Mouse (Mus musculus): ENCODE results near the gene Fyttd1. TPM values are rescaled to one million over a fixed set of nuclear protein-coding genes. Genes with fewer than 3 reads are reported as not detected.

The Fyttd1 gene
- polyA plus RNA-seq, 1 experiment from 2014 or later: 164 TPM

- H3K9ac ChIP-seq (ENCODE audit: low read depth, low read length): no peak overlapping the region
- no peaks in the 10 kb centered on the region for H3K27me3 ChIP-seq (ENCODE audit: control insufficient read depth, insufficient read depth, low read length)
- no peak overlapping the region for H3K27ac ChIP-seq (ENCODE audit: low read depth, low read length)
- H3K36me3 ChIP-seq (ENCODE audit: control insufficient read depth, insufficient read depth, low read length): peaks cover 18% of the 10 kb centered on the region
- no peak overlapping the region for H3K4me3 ChIP-seq (ENCODE audit: low read depth, low read length)
- no peaks in the 10 kb centered on the region for H3K9me3 ChIP-seq (replicated peaks; ENCODE audit: control insufficient read depth, low read length)
- H3K4me1 ChIP-seq (ENCODE audit: control insufficient read depth, insufficient read depth, low read length): no peaks in the 10 kb centered on the region
- ATAC-seq (replicated peaks; ENCODE audit: insufficient number of reproducible peaks, low FRiP score, low TSS enrichment): no peak
- H3K4me2 ChIP-seq: no peak overlapping the region
Measured at GRCm38 (mm10) chr16:32896126-32896525, 18.8 kb downstream of the Fyttd1 start.

- H3K27ac ChIP-seq (ENCODE audit: low read depth, low read length): no peak overlapping the region
Measured at GRCm38 (mm10) chr16:32901360-32902050, 24.2 kb downstream of the Fyttd1 start.

GRCm38 (mm10) chr16:32902051-32902428 lies 24.7 kb downstream of the Fyttd1 start:
- H3K27ac ChIP-seq (ENCODE audit: low read depth, low read length): no peak overlapping the region
- H3K9me3 ChIP-seq (replicated peaks; ENCODE audit: control insufficient read depth, low read length): no peaks in the 10 kb centered on the region
- H3K27me3 ChIP-seq (ENCODE audit: control insufficient read depth, insufficient read depth, low read length): no peaks in the 10 kb centered on the region
- H3K9ac ChIP-seq (ENCODE audit: low read depth, low read length): no peak overlapping the region
- ATAC-seq (replicated peaks; ENCODE audit: insufficient number of reproducible peaks, low FRiP score, low TSS enrichment): no peak
- H3K36me3 ChIP-seq (ENCODE audit: control insufficient read depth, insufficient read depth, low read length): peaks cover 14% of the 10 kb centered on the region
- no peaks in the 10 kb centered on the region for H3K4me1 ChIP-seq (ENCODE audit: control insufficient read depth, insufficient read depth, low read length)
- H3K4me2 ChIP-seq: no peak overlapping the region
- WGBS (ENCODE audit: insufficient replicate concordance): 75% methylated on average over 3 of the region's 3 CpGs
- no peak overlapping the region for H3K4me3 ChIP-seq (ENCODE audit: low read depth, low read length)

More at GRCm38 (mm10) chr16:32901360-32902050, 24.2 kb downstream of the Fyttd1 start:
- Histone ChIP-seq H3K27me3 (ENCODE audit: control insufficient read depth, insufficient read depth, low read length) (no peaks in the 10 kb centered on the region), H3K36me3 (ENCODE audit: control insufficient read depth, insufficient read depth, low read length) (peaks cover 11% of the 10 kb centered on the region), H3K4me3 (ENCODE audit: low read depth, low read length) (no peak overlapping the region), H3K9ac (ENCODE audit: low read depth, low read length) (no peak overlapping the region), H3K4me1 (ENCODE audit: control insufficient read depth, insufficient read depth, low read length) (no peaks in the 10 kb centered on the region), H3K4me2 (no peak overlapping the region), H3K9me3 (replicated peaks; ENCODE audit: control insufficient read depth, low read length) (no peaks in the 10 kb centered on the region)
- ATAC-seq (replicated peaks; ENCODE audit: insufficient number of reproducible peaks, low FRiP score, low TSS enrichment): no peak
- 78% methylated on average over 2 of the region's 2 CpGs for WGBS (ENCODE audit: insufficient replicate concordance)

- Histone ChIP-seq H3K27ac (ENCODE audit: low read depth, low read length) (no peak overlapping the region), H3K27me3 (ENCODE audit: control insufficient read depth, insufficient read depth, low read length) (no peaks in the 10 kb centered on the region), H3K4me2 (no peak overlapping the region), H3K4me3 (ENCODE audit: low read depth, low read length) (no peak overlapping the region), H3K36me3 (ENCODE audit: control insufficient read depth, insufficient read depth, low read length) (peaks cover 14% of the 10 kb centered on the region), H3K9ac (ENCODE audit: low read depth, low read length) (no peak overlapping the region), H3K9me3 (replicated peaks; ENCODE audit: control insufficient read depth, low read length) (no peaks in the 10 kb centered on the region), H3K4me1 (ENCODE audit: control insufficient read depth, insufficient read depth, low read length) (no peaks in the 10 kb centered on the region)
- WGBS (ENCODE audit: insufficient replicate concordance): 87% methylated on average over 2 of the region's 2 CpGs
- ATAC-seq (replicated peaks; ENCODE audit: insufficient number of reproducible peaks, low FRiP score, low TSS enrichment): no peak
Measured at GRCm38 (mm10) chr16:32906186-32906585, 28.9 kb downstream of the Fyttd1 start.

GRCm38 (mm10) chr16:32906727-32907126 lies 29.4 kb downstream of the Fyttd1 start:
- H3K27me3 ChIP-seq (ENCODE audit: control insufficient read depth, insufficient read depth, low read length): no peaks in the 10 kb centered on the region
- no peak overlapping the region for H3K9ac ChIP-seq (ENCODE audit: low read depth, low read length)
- ATAC-seq (replicated peaks; ENCODE audit: insufficient number of reproducible peaks, low FRiP score, low TSS enrichment): no peak
- peaks cover 14% of the 10 kb centered on the region for H3K36me3 ChIP-seq (ENCODE audit: control insufficient read depth, insufficient read depth, low read length)
- H3K4me1 ChIP-seq (ENCODE audit: control insufficient read depth, insufficient read depth, low read length): no peaks in the 10 kb centered on the region
- H3K4me3 ChIP-seq (ENCODE audit: low read depth, low read length): no peak overlapping the region
- H3K4me2 ChIP-seq: no peak overlapping the region
- H3K27ac ChIP-seq (ENCODE audit: low read depth, low read length): no peak overlapping the region
- WGBS (ENCODE audit: insufficient replicate concordance): 84% methylated on average over 8 of the region's 8 CpGs
- no peaks in the 10 kb centered on the region for H3K9me3 ChIP-seq (replicated peaks; ENCODE audit: control insufficient read depth, low read length)

- ATAC-seq (replicated peaks; ENCODE audit: insufficient number of reproducible peaks, low FRiP score, low TSS enrichment): no peak
- Histone ChIP-seq H3K27ac (ENCODE audit: low read depth, low read length) (no peak overlapping the region), H3K27me3 (ENCODE audit: control insufficient read depth, insufficient read depth, low read length) (no peaks in the 10 kb centered on the region), H3K9me3 (replicated peaks; ENCODE audit: control insufficient read depth, low read length) (no peaks in the 10 kb centered on the region), H3K4me1 (ENCODE audit: control insufficient read depth, insufficient read depth, low read length) (no peaks in the 10 kb centered on the region), H3K4me3 (ENCODE audit: low read depth, low read length) (peak overlapping the region; percentile 66), H3K36me3 (ENCODE audit: control insufficient read depth, insufficient read depth, low read length) (no peaks in the 10 kb centered on the region), H3K4me2 (peak overlapping the region; percentile 83), H3K9ac (ENCODE audit: low read depth, low read length) (peak overlapping the region; percentile 97; the same call in 1 of the 2 replicates)
- WGBS (ENCODE audit: insufficient replicate concordance): 55% methylated on average over 7 of the region's 7 CpGs
Measured at GRCm38 (mm10) chr16:32913212-32913611, 35.9 kb downstream of the Fyttd1 start.

- Histone ChIP-seq H3K4me3 (ENCODE audit: low read depth, low read length) (peak within 1 kb of the TSS; percentile 66), H3K36me3 (ENCODE audit: control insufficient read depth, insufficient read depth, low read length) (no peaks in the 10 kb centered on the region), H3K4me1 (ENCODE audit: control insufficient read depth, insufficient read depth, low read length) (no peaks in the 10 kb centered on the region), H3K4me2 (peak within 1 kb of the TSS; percentile 83), H3K27me3 (ENCODE audit: control insufficient read depth, insufficient read depth, low read length) (no peaks in the 10 kb centered on the region), H3K9ac (ENCODE audit: low read depth, low read length) (peak within 1 kb of the TSS; percentile 97), H3K27ac (ENCODE audit: low read depth, low read length) (peak within 1 kb of the TSS; percentile 81), H3K9me3 (replicated peaks; ENCODE audit: control insufficient read depth, low read length) (no peaks in the 10 kb centered on the region)
- under 1% methylated on average over 85 of the region's 85 CpGs for WGBS (ENCODE audit: insufficient replicate concordance)
- peak; percentile 89 for ATAC-seq (replicated peaks; ENCODE audit: insufficient number of reproducible peaks, low FRiP score, low TSS enrichment)
Measured at GRCm38 (mm10) chr16:32913937-32914881, 36.9 kb downstream of the Fyttd1 start, which contains the start of gene Lrch3. Gene Lrch3, plus strand, starts transcription at chr16:32914100.

- Histone ChIP-seq H3K36me3 (ENCODE audit: control insufficient read depth, insufficient read depth, low read length) (no peaks in the 10 kb centered on the region), H3K27me3 (ENCODE audit: control insufficient read depth, insufficient read depth, low read length) (no peaks in the 10 kb centered on the region), H3K27ac (ENCODE audit: low read depth, low read length) (no peak overlapping the region), H3K4me1 (ENCODE audit: control insufficient read depth, insufficient read depth, low read length) (no peaks in the 10 kb centered on the region), H3K4me2 (peak overlapping the region; percentile 83), H3K4me3 (ENCODE audit: low read depth, low read length) (0 out of 2 replicates have a peak overlapping the region, but pooled peaks have one; percentile 66), H3K9me3 (replicated peaks; ENCODE audit: control insufficient read depth, low read length) (no peaks in the 10 kb centered on the region), H3K9ac (ENCODE audit: low read depth, low read length) (no peak overlapping the region)
- WGBS (ENCODE audit: insufficient replicate concordance): 68% methylated on average over 9 of the region's 9 CpGs
- no peak for ATAC-seq (replicated peaks; ENCODE audit: insufficient number of reproducible peaks, low FRiP score, low TSS enrichment)
Measured at GRCm38 (mm10) chr16:32915292-32916068, 38.2 kb downstream of the Fyttd1 start.
